ENCODE assay signal across 17 mouse cellular contexts in the genomic region with DNA sequence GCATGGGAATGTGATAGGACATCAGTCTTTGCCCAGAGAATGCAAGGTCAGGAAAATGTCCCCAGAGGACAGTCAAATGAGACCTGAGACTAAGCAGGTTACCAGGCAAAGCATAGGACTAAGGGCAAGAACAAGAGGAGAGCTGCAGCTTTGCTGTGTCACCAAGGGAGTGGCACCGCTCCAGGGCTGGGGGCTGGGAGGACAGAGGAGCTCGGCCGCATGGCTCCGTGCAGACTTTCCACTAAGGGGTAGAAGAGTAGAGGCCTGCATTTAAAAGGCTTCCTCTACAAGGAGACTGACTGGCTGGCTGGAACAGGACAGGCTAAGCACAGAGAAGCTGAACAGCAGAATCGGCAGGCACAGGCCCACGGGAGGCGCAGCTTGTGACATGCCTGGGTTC. TPM values are rescaled to one million over a fixed set of nuclear protein-coding genes. Genes with fewer than 3 reads are reported as not detected.
DNase-seq lines count a peak whose midpoint lies in the region; ATAC-seq lines count a peak whose summit lies in the region.
"Had no signal": no experiment of that assay in that cellular context is flagged by ENCODE, and none has a peak within 500 bp of the region (broad histone marks: within the 10 kb centered on the region; RNA-seq: fewer than 3 reads in every experiment).

No protein-coding gene starts in this region.

- DNase-seq in heart, postnatal 25 days (ENCODE audit: low spot score) = no peak
- no peak for DNase-seq in midbrain, embryonic 10.5 days (ENCODE audit: low spot score)
- DNase-seq in layer of hippocampus, adult 9-11 months = no peak
- DNase-seq: adrenal gland, adult 8-10 months; kidney, postnatal 36 days; lung, embryonic 14.5 days; midbrain, embryonic 14.5 days; right cerebral cortex, postnatal 14 days had no signal

- H3K36me3 ChIP-seq in heart, embryonic 12.5 days = 0 out of 2 replicates have a peak, but pooled peaks cover 7% of the 10 kb centered on the region
- H3K36me3 ChIP-seq in midbrain, embryonic 10.5 days = peaks cover 21% of the 10 kb centered on the region
- H3K36me3 ChIP-seq in midbrain, embryonic 16.5 days (ENCODE audit: control insufficient read depth, insufficient read depth, low read length) = peaks cover 9% of the 10 kb centered on the region; the same call in 1 of the 2 replicates
- peaks cover 20% of the 10 kb centered on the region for H3K36me3 ChIP-seq in hindbrain, embryonic 13.5 days
- H3K36me3 ChIP-seq: intestine, embryonic 15.5 days had no signal

- no peak overlapping the region for H3K4me3 ChIP-seq in heart, embryonic 12.5 days
- H3K4me3 ChIP-seq in midbrain, embryonic 10.5 days = no peak overlapping the region
- no peak overlapping the region for H3K4me3 ChIP-seq in midbrain, embryonic 16.5 days (ENCODE audit: low read depth, low read length)
- H3K4me3 ChIP-seq in hindbrain, embryonic 13.5 days = no peak overlapping the region
- H3K4me3 ChIP-seq: intestine, embryonic 15.5 days; limb, embryonic 13.5 days had no signal

- ATAC-seq in heart, embryonic 12.5 days (ENCODE audit: insufficient number of reproducible peaks, low FRiP score) = 0 out of 2 replicates have a peak, but pooled peaks have one; percentile 13
- ATAC-seq in midbrain, embryonic 16.5 days = no peak
- peak; percentile 72 for ATAC-seq in common myeloid progenitor, adult 5-6 weeks (replicated peaks; ENCODE audit: low read depth, poor library complexity, severe bottlenecking)
- no peak for ATAC-seq in hindbrain, embryonic 13.5 days (ENCODE audit: low FRiP score)
- ATAC-seq in CD4-positive, CD25-positive, alpha-beta regulatory T cell, adult 4 months = no peak
- ATAC-seq: intestine, embryonic 15.5 days had no signal

- H3K4me1 ChIP-seq in heart, embryonic 12.5 days (replicated peaks) = peaks cover 5% of the 10 kb centered on the region; the same call in 1 of the 2 replicates
- H3K4me1 ChIP-seq in midbrain, embryonic 10.5 days = peaks cover 38% of the 10 kb centered on the region
- peaks cover 8% of the 10 kb centered on the region for H3K4me1 ChIP-seq in midbrain, embryonic 16.5 days (ENCODE audit: control insufficient read depth, insufficient read depth, low read length)
- peaks cover 66% of the 10 kb centered on the region for H3K4me1 ChIP-seq in hindbrain, embryonic 13.5 days (replicated peaks)

- 0 out of 2 replicates have a peak, but pooled peaks cover 11% of the 10 kb centered on the region for H3K27me3 ChIP-seq in heart, embryonic 12.5 days (replicated peaks)
- no peaks in the 10 kb centered on the region for H3K27me3 ChIP-seq in midbrain, embryonic 10.5 days (ENCODE audit: low read depth, poor library complexity, severe bottlenecking)
- no peaks in the 10 kb centered on the region for H3K27me3 ChIP-seq in midbrain, embryonic 16.5 days (ENCODE audit: control insufficient read depth, insufficient read depth, low read depth, low read length)
- H3K27me3 ChIP-seq in hindbrain, embryonic 13.5 days = no peaks in the 10 kb centered on the region
- H3K27me3 ChIP-seq: intestine, embryonic 15.5 days; limb, embryonic 13.5 days had no signal

- WGBS in heart, embryonic 12.5 days = 68% methylated on average over 7 of the region's 7 CpGs
- 87% methylated on average over 7 of the region's 7 CpGs for WGBS in midbrain, embryonic 10.5 days
- 70% methylated on average over 7 of the region's 7 CpGs for WGBS in midbrain, embryonic 16.5 days
- WGBS in hindbrain, embryonic 13.5 days = 59% methylated on average over 7 of the region's 7 CpGs

- intact Hi-C loops in heart, postnatal 25 days (cut with DNase I) = no loop called here

- H3K27ac ChIP-seq in heart, embryonic 12.5 days (ENCODE audit: poor library complexity, severe bottlenecking) = no peak overlapping the region
- peak overlapping the region; percentile 71; the same call in 1 of the 2 replicates for H3K27ac ChIP-seq in midbrain, embryonic 10.5 days (replicated peaks)
- no peak overlapping the region for H3K27ac ChIP-seq in midbrain, embryonic 16.5 days (ENCODE audit: low read length)
- H3K27ac ChIP-seq in hindbrain, embryonic 13.5 days = peak overlapping the region; percentile 45
- H3K27ac ChIP-seq: intestine, embryonic 15.5 days; limb, embryonic 13.5 days had no signal

- H3K4me2 ChIP-seq in heart, embryonic 12.5 days = no peak overlapping the region
- no peak overlapping the region for H3K4me2 ChIP-seq in midbrain, embryonic 16.5 days (ENCODE audit: low read length)
- no peak overlapping the region for H3K4me2 ChIP-seq in hindbrain, embryonic 13.5 days
- H3K4me2 ChIP-seq: intestine, embryonic 15.5 days; limb, embryonic 13.5 days; lung, embryonic 14.5 days had no signal

- no peak overlapping the region for H3K9ac ChIP-seq in heart, embryonic 12.5 days
- no peak overlapping the region for H3K9ac ChIP-seq in midbrain, embryonic 16.5 days (ENCODE audit: low read depth, low read length)
- no peak overlapping the region for H3K9ac ChIP-seq in hindbrain, embryonic 13.5 days
- H3K9ac ChIP-seq: intestine, embryonic 15.5 days; limb, embryonic 13.5 days; lung, embryonic 14.5 days had no signal

- no peaks in the 10 kb centered on the region for H3K9me3 ChIP-seq in heart, embryonic 12.5 days (replicated peaks)
- no peaks in the 10 kb centered on the region for H3K9me3 ChIP-seq in midbrain, embryonic 10.5 days (replicated peaks)
- H3K9me3 ChIP-seq in midbrain, embryonic 16.5 days (replicated peaks; ENCODE audit: control insufficient read depth, low read length, poor library complexity, severe bottlenecking) = no peaks in the 10 kb centered on the region
- no peaks in the 10 kb centered on the region for H3K9me3 ChIP-seq in hindbrain, embryonic 13.5 days
- H3K9me3 ChIP-seq: intestine, embryonic 15.5 days; limb, embryonic 13.5 days had no signal

RNA-seq across cellular contexts. Expression of a gene that starts 6.7 kb away (rescaled TPM):
- 13.8 and 14.4 TPM in 2 replicates for polyA plus RNA-seq in heart, embryonic 12.5 days (2016; fragmentation: Nextera tagmentation; extraction: Ambion mirVana)
- total RNA-seq in heart, postnatal 25 days (2021) = 10 to 100 TPM; 51.4 TPM
- 94.4 and 100.0 TPM in 2 replicates for polyA plus RNA-seq in midbrain, embryonic 10.5 days (2016; fragmentation: Nextera tagmentation; extraction: Ambion mirVana)
- 153 and 159 TPM in 2 replicates for polyA plus RNA-seq in midbrain, embryonic 16.5 days (2015; fragmentation: Nextera tagmentation; extraction: Ambion mirVana)
- total RNA-seq in common myeloid progenitor, adult 5-6 weeks (2017) = not detected in 2 replicates
- polyA plus RNA-seq in hindbrain, embryonic 13.5 days (2015; fragmentation: Nextera tagmentation; extraction: Ambion mirVana) = 170 and 181 TPM in 2 replicates
- 1 to 10 TPM; 1.2 to 1.4 TPM for polyA plus RNA-seq in CD4-positive, CD25-positive, alpha-beta regulatory T cell, adult 4 months (2017; shearing (Covaris generic))

RNA-seq across cellular contexts. Expression of a gene that starts 32.1 kb away (rescaled TPM):
- polyA plus RNA-seq in heart, embryonic 12.5 days (2016; fragmentation: Nextera tagmentation; extraction: Ambion mirVana) = 23.1 and 23.3 TPM in 2 replicates
- 10 to 100 TPM; 12.8 to 13.6 TPM for total RNA-seq in heart, postnatal 25 days (2021)
- 18.6 and 24.0 TPM in 2 replicates for polyA plus RNA-seq in midbrain, embryonic 10.5 days (2016; fragmentation: Nextera tagmentation; extraction: Ambion mirVana)
- 33.6 and 38.4 TPM in 2 replicates for polyA plus RNA-seq in midbrain, embryonic 16.5 days (2015; fragmentation: Nextera tagmentation; extraction: Ambion mirVana)
- total RNA-seq in common myeloid progenitor, adult 5-6 weeks (2017) = 2.4 and 3.5 TPM in 2 replicates
- 30.9 and 34.3 TPM in 2 replicates for polyA plus RNA-seq in hindbrain, embryonic 13.5 days (2015; fragmentation: Nextera tagmentation; extraction: Ambion mirVana)
- 1 to 10 TPM in 1 of 2 experiments, under 1 TPM in 1; 0.97 to 1.5 TPM for polyA plus RNA-seq in CD4-positive, CD25-positive, alpha-beta regulatory T cell, adult 4 months (2017; shearing (Covaris generic))

RNA-seq across cellular contexts. Expression of a gene that starts 51.2 kb away (rescaled TPM):
- 0.13 TPM in 1 of 2 replicates, not detected in the other for polyA plus RNA-seq in heart, embryonic 12.5 days (2016; fragmentation: Nextera tagmentation; extraction: Ambion mirVana)
- total RNA-seq in heart, postnatal 25 days (2021) = under 1 TPM; 0.42 to 0.73 TPM
- 2.6 and 3.7 TPM in 2 replicates for polyA plus RNA-seq in midbrain, embryonic 10.5 days (2016; fragmentation: Nextera tagmentation; extraction: Ambion mirVana)
- 0.85 and 0.89 TPM in 2 replicates for polyA plus RNA-seq in midbrain, embryonic 16.5 days (2015; fragmentation: Nextera tagmentation; extraction: Ambion mirVana)
- total RNA-seq in common myeloid progenitor, adult 5-6 weeks (2017) = 0.69 and 1.5 TPM in 2 replicates
- polyA plus RNA-seq in hindbrain, embryonic 13.5 days (2015; fragmentation: Nextera tagmentation; extraction: Ambion mirVana) = 1.1 and 1.7 TPM in 2 replicates
- polyA plus RNA-seq in CD4-positive, CD25-positive, alpha-beta regulatory T cell, adult 4 months (2017; shearing (Covaris generic)) = not detected

RNA-seq across cellular contexts. Expression of a gene that starts 51.3 kb away (rescaled TPM):
- polyA plus RNA-seq in heart, embryonic 12.5 days (2016; fragmentation: Nextera tagmentation; extraction: Ambion mirVana) = not detected in 2 replicates
- under 1 TPM in 1 of 2 experiments, not detected in 1; 0.44 TPM for total RNA-seq in heart, postnatal 25 days (2021)
- 0.07 TPM in 1 of 2 replicates, not detected in the other for polyA plus RNA-seq in midbrain, embryonic 10.5 days (2016; fragmentation: Nextera tagmentation; extraction: Ambion mirVana)
- polyA plus RNA-seq in midbrain, embryonic 16.5 days (2015; fragmentation: Nextera tagmentation; extraction: Ambion mirVana) = not detected in 2 replicates
- total RNA-seq in common myeloid progenitor, adult 5-6 weeks (2017) = not detected in 2 replicates
- not detected in 2 replicates for polyA plus RNA-seq in hindbrain, embryonic 13.5 days (2015; fragmentation: Nextera tagmentation; extraction: Ambion mirVana)
- not detected for polyA plus RNA-seq in CD4-positive, CD25-positive, alpha-beta regulatory T cell, adult 4 months (2017; shearing (Covaris generic))
- total RNA-seq: heart, adult 18-20 months had no signal
- polyA plus RNA-seq: intestine, embryonic 15.5 days; limb, embryonic 13.5 days; midbrain, embryonic 14.5 days; neural tube, embryonic 14.5 days had no signal

RNA-seq across cellular contexts. Expression of a gene that starts 54.0 kb away (rescaled TPM):
- 1.7 and 1.9 TPM in 2 replicates for polyA plus RNA-seq in heart, embryonic 12.5 days (2016; fragmentation: Nextera tagmentation; extraction: Ambion mirVana)
- total RNA-seq in heart, postnatal 25 days (2021) = under 1 TPM; 0.13 to 0.36 TPM
- 28.8 and 30.2 TPM in 2 replicates for polyA plus RNA-seq in midbrain, embryonic 10.5 days (2016; fragmentation: Nextera tagmentation; extraction: Ambion mirVana)
- polyA plus RNA-seq in midbrain, embryonic 16.5 days (2015; fragmentation: Nextera tagmentation; extraction: Ambion mirVana) = 2.7 and 3.6 TPM in 2 replicates
- not detected in 2 replicates for total RNA-seq in common myeloid progenitor, adult 5-6 weeks (2017)
- polyA plus RNA-seq in hindbrain, embryonic 13.5 days (2015; fragmentation: Nextera tagmentation; extraction: Ambion mirVana) = 7.8 and 11.0 TPM in 2 replicates
- not detected for polyA plus RNA-seq in CD4-positive, CD25-positive, alpha-beta regulatory T cell, adult 4 months (2017; shearing (Covaris generic))

Comparison
In these comparisons a context has a peak if more than half of its experiments do, and no peak if none do; other contexts are left out.
1. H3K27ac ChIP-seq: peak in midbrain, embryonic 10.5 days (single experiment) and hindbrain, embryonic 13.5 days (single experiment); none in heart, embryonic 12.5 days (single experiment) and midbrain, embryonic 16.5 days (single experiment).
2. ATAC-seq: peak in heart, embryonic 12.5 days (single experiment) and common myeloid progenitor, adult 5-6 weeks (single experiment); none in midbrain, embryonic 16.5 days (single experiment), hindbrain, embryonic 13.5 days (single experiment) and CD4-positive, CD25-positive, alpha-beta regulatory T cell, adult 4 months (single experiment).